Mouse (Mus musculus) adrenal gland, adult 2 months (tissue): ENCODE measurements around the gene Ralgds. TPM values are rescaled to one million over a fixed set of nuclear protein-coding genes. Genes with fewer than 3 reads are reported as not detected.
"Not testable (repeated sequence)": the region's sequence is repeated elsewhere in the genome, so short reads cannot be mapped to it uniquely, and the experiment has no call there.

Experiments used
- DNase-seq: peaks from one replicate; pipeline ENCODE4 v3.0.0; 2021
- polyA plus RNA-seq: library from polyadenylated mRNA; depleted of rRNA; stranded (reverse); fragments of >200 nt; gene quantifications from 2 replicates; pipeline ENCODE4 v1.2.3, GENCODE M21; 2012
- total RNA-seq, 2 experiments: library from RNA; stranded (reverse); gene quantifications; 2 replicates each; pipeline ENCODE4 v1.2.3; 2021

Ralgds gene
- total and polyA plus RNA-seq, 3 experiments = 23.3 to 56.8 (median 45.5) TPM

DNA sequence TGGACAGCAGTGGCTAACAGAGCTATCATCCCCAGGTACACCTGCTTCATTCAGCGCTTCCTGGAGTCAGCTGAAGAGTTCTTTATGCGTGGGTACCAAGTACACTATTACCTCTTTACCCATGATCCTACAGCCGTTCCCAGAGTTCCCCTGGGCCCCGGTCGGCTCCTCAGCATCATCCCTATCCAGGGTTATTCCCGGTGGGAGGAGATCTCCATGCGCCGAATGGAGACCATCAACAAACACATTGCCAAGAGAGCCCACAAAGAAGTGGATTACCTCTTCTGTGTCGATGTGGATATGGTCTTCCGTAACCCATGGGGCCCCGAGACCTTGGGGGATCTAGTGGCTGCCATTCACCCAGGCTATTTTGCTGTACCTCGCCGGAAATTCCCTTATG lies 8.2 kb upstream of the Ralgds start:
- no peak for DNase-seq

- no peak for DNase-seq
These were observed 7.1 kb upstream of the Ralgds start, which contains the start of gene Gm10134 for GRCm38 (mm10) chr2:28505795-28506194. Gm10134 (plus strand) TSS chr2:28506095.

DNA sequence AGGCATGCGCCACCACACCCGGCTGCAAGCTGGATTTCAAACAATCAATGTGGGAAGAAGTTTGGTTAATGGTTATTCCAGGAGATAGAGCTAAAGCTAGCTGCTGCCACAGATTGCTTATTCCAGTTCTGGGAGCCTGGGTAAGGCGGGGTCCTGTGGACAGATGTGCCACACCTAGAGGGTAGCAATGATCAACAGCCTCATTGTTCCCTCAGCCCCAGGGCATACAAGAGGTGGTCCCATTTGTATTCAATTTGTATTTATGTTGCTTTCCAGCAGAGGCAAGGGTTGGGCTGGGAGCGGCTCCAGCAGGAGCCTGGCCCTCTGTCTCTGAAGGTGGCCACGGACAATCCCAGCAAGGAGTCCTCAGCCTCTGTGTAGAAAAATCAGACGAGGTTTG lies 6.6 kb upstream of the Ralgds start:
- no peak for DNase-seq

GRCm38 (mm10) chr2:28511600-28511999 lies 1.3 kb upstream of the Ralgds start:
- DNase-seq = not testable (repeated sequence)

DNA sequence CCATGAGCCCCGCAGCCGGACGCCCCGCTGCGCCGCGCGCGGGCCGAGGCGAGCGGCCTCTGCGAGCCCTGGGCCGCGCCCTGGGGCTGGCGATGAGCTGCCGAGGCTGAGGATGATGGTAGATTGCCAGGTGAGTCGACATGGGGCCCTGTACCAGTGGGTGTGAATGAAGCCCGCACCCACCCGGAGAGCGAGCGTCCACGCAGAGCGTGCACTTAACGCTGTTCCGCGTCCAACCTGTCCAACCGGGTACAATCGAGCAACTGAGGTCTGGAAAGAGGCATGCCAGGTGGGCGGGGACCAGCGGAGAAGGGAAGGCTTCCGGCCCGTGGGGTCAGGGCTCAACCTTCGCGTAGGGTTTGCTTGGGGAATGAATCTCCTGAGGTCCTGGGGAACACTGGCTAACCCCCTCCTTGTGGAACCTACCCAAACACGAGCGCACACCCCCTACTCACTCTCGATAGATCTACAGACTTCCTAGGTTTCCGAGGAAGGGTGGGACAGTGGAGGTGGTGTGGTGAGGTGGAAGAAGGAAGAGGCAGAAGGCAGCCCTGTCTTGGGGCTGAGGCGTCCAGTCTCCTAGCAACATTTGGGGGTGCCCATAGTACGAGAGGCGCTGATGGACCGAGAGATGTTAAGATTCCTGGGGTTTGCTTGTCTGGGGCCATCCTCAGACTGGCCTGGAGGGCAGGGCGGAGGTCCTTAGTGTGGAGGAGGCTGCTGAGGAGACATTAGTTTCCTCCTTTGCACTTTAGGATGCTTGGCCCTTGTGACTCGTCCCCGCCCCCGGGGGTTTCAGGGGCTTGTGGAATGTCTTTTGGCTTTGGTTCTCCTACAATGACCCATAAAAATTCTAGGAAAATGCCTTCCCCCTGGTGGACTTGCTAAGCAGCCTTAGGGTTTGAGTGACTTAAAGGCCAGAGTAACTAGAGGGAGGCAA lies 776 bp downstream of the Ralgds start:
- peak; percentile 40 for DNase-seq

- peak; percentile 72 for DNase-seq
These were observed 1.6 kb downstream of the Ralgds start for GRCm38 (mm10) chr2:28514489-28514888.

- peak; percentile 83 for DNase-seq
These were observed 4.4 kb downstream of the Ralgds start for GRCm38 (mm10) chr2:28517206-28517909.

DNA sequence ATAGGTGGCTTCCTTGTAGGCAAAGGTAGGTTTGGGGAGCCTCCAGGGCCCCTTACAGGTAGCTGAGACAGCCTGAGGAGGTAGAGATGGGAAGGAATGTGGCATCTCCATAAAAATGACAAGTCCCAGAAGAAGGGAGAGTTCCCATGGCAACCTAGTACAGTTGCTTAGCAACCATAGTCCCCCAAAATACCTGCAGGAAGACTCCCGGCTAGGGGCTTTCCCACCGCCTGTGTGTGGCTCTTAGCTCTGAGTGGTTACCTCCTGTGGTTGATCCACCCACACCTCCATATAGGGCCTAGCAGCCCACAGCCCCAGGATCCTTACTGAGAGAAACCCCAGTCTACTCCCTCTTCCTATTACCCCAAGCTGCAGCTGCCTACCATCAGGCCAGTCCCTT lies 5.3 kb downstream of the Ralgds start:
- DNase-seq = no peak

DNA sequence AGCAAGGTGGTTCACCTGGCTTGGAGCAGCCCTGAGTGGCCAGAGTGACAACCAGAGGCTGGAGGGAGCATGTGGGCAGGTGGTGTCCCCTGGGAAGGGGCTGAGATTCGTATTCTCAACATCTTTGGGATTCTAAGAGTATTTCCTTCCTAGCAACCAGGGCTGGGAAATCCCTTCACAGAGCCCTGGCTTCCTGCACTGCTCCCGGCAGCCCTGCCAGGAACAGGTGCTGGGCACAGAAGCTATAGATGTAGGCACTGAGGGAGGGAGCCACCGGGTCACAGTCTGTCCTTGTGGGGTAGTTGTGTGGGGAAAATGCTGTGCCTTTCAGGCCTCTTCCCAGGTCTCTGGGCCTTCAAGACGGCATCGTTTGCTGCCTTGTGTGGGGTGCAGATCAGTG lies 7.7 kb downstream of the Ralgds start:
- no peak for DNase-seq

- DNase-seq = no peak
These were observed 8.7 kb downstream of the Ralgds start for GRCm38 (mm10) chr2:28521571-28522151.

GRCm38 (mm10) chr2:28522166-28522565 lies 9.2 kb downstream of the Ralgds start:
- DNase-seq = no peak

GRCm38 (mm10) chr2:28523643-28524117 lies 10.8 kb downstream of the Ralgds start:
- peak; percentile 96 for DNase-seq

- peak; percentile 85 for DNase-seq
These were observed 11.5 kb downstream of the Ralgds start for GRCm38 (mm10) chr2:28524406-28524805.

- peak; percentile 92 for DNase-seq
These were observed 12.5 kb downstream of the Ralgds start for GRCm38 (mm10) chr2:28525219-28525942.

DNA sequence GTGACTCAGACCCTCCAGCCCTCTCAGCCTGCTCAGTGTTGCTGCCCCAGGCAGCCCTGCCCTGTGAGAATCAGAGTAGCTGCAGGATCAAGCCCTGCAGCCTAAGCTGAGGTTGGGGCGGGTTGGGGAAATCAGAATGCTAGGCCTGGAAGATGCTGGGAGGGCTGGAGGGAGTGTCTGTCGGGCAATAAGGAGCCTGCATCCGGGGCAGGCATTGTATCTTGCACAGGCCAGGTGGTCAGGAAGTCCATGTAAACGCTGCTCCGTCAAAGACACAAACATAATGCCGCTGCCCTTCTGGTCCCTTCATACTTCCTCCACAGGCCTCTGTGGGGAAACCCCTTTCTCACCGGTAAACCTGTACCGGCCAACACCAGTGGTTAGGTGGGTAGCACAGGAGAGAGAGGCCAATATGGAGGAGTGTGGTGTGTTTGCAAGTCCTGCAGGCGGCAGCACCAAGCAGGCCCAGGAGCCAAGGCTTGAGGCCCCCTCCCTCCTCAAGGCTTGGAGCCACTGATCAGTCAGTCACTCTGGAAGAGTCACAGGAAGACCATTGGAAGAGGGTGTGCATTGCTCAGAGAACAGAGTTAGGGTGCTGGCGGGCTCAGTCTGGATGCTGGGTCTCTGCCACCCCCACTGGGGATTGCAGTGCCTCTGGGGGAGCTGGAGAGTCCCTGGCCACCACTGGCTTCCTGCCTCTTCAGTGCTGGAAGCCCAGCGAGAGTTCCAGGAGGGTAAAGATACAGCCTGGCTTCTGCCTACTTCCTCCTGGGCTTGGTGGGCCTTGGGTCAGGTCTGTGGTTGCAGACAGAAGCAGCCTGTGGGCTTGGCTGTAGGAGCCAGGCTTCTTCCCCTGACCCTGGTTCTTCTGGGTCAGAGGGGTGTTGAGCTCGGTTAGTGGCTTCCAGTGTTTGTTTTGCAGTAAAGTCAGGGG lies 13.3 kb downstream of the Ralgds start:
- DNase-seq = no peak

GRCm38 (mm10) chr2:28527436-28528353 lies 14.8 kb downstream of the Ralgds start:
- no peak for DNase-seq

DNA sequence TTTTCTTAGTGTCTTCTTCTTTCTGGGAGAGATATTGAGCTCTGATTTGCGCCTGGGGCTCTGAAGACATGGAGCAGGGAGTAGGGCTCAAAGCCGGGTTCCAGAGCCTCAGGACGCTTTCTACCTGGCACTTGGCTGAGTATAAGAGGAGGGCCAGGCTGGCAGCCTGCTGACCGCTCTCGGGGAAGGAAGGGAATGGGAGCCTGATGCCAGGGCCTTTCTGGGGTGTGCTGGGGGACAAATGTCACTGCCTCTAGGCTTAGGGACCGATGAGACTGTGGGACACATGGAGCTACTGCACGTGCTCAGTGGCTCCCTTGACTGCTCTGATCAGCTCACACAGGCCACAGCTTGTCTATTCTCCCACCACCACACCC lies 15.4 kb downstream of the Ralgds start:
- DNase-seq = no peak

- no peak for DNase-seq
These were observed 16.9 kb downstream of the Ralgds start for GRCm38 (mm10) chr2:28529856-28530255.

GRCm38 (mm10) chr2:28530311-28530710 lies 17.4 kb downstream of the Ralgds start:
- DNase-seq = no peak
